Mouse (Mus musculus) urinary bladder, postnatal 4 days (tissue): ENCODE data around the gene 6430548M08Rik.

Experiments used
- DNase-seq, 2 experiments: peaks; one replicate each; pipeline ENCODE4 v3.0.0; 2021 to 2022; ENCODE audit warnings: low spot score in 2 of 2

6430548M08Rik gene

GRCm38 (mm10) chr8:120181861-120182414, 68.0 kb downstream of the 6430548M08Rik start:
- DNase-seq = no peak

GRCm38 (mm10) chr8:120184366-120184765, 70.4 kb downstream of the 6430548M08Rik start:
- peak in 1 of 2 experiments; percentile 79 for DNase-seq

GRCm38 (mm10) chr8:120184850-120185792, 71.2 kb downstream of the 6430548M08Rik start:
- peak in 1 of 2 experiments; percentile 52 for DNase-seq

- DNase-seq = no peak
These were observed 72.5 kb downstream of the 6430548M08Rik start for GRCm38 (mm10) chr8:120186454-120186853.

GRCm38 (mm10) chr8:120188510-120188909, 74.6 kb downstream of the 6430548M08Rik start:
- no peak for DNase-seq

- DNase-seq = no peak
These were observed 75.5 kb downstream of the 6430548M08Rik start for GRCm38 (mm10) chr8:120189440-120189839.

- no peak for DNase-seq
These were observed 76.3 kb downstream of the 6430548M08Rik start for GRCm38 (mm10) chr8:120190107-120190809.

GRCm38 (mm10) chr8:120190810-120191413, 77.0 kb downstream of the 6430548M08Rik start:
- peak; percentile 94 to 98 for DNase-seq

GRCm38 (mm10) chr8:120191633-120192032, 77.7 kb downstream of the 6430548M08Rik start:
- DNase-seq = no peak

- no peak for DNase-seq
These were observed 78.2 kb downstream of the 6430548M08Rik start for GRCm38 (mm10) chr8:120192118-120192517.

DNA sequence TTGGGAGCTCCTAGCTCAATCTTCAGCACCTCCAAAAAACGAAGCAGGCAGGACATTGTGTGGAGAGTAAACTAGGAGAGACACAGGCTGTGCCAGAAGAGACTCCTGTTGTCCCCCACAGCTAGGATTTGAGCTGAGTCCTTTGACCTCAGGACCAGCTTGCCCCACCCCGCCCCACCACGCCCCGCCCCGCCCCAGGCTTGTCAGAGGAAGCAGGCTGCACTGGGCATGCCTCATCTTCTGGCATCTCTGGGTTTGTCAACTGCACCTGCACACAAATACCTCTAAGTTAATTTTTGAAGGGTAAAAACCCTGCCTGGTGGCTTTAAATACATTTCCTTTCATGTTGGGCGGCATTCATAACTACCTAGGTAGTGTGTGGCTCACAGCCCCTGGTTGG, 87.4 kb downstream of the 6430548M08Rik start:
- DNase-seq = no peak

GRCm38 (mm10) chr8:120202546-120202945, 88.6 kb downstream of the 6430548M08Rik start:
- DNase-seq = no peak

DNA sequence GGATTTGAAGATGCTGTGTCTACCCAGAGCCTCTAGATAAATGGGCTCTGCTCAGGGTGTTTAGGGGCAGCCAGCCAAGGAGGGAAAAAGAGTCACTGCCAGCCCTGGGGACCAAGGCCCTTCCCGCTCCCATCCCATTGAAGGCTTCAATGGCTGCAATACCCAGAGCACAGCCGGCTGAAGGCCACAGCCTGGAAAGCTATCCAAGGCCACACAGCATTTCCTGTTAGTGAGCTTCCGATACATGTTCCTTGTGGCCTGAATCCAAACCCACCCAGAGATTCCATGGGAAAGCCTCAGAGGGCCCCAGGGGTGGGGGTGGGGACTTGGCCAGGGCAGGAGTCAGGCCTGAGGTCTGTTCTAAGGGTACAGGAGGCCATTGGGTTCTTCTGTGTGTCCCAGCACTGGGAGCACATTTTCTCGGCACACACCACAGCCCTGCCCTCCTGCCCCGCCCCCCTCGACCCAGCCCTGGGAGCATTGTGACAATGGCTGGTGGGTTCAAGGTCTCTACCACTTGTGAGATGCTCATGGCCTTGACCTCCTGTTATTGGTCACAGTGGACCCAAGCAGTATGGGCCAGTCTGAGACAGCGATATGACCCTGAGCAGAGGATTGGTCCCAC, 90.9 kb downstream of the 6430548M08Rik start:
- DNase-seq = peak in 1 of 2 experiments; percentile 73

GRCm38 (mm10) chr8:120205916-120206315, 92.0 kb downstream of the 6430548M08Rik start:
- DNase-seq = no peak

DNA sequence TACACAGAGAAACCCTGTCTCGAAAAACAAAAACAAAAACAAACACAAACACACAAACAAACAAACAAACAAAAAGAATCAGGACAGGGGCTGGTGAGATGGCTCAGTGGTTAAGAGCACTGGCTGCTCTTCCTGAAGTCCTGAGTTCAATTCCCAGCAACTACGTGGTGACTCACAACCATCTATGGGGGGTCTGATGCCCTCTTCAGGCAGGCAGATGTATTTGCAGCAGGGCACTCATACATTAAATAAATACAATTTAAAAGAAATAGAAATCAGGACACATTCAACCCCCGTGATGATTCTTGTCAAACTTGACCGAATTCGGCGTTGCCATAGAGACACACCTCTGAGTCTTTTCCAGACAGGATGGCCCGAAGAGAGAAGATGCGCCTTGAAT, 93.4 kb downstream of the 6430548M08Rik start:
- DNase-seq = no peak

- no peak for DNase-seq
These were observed 94.2 kb downstream of the 6430548M08Rik start for GRCm38 (mm10) chr8:120208113-120208512.

- no peak for DNase-seq
These were observed 97.4 kb downstream of the 6430548M08Rik start for GRCm38 (mm10) chr8:120211345-120211744.

- DNase-seq = no peak
These were observed 98.6 kb downstream of the 6430548M08Rik start for GRCm38 (mm10) chr8:120212596-120212995.

- no peak for DNase-seq
These were observed 99.3 kb downstream of the 6430548M08Rik start for GRCm38 (mm10) chr8:120213229-120213628.

DNA sequence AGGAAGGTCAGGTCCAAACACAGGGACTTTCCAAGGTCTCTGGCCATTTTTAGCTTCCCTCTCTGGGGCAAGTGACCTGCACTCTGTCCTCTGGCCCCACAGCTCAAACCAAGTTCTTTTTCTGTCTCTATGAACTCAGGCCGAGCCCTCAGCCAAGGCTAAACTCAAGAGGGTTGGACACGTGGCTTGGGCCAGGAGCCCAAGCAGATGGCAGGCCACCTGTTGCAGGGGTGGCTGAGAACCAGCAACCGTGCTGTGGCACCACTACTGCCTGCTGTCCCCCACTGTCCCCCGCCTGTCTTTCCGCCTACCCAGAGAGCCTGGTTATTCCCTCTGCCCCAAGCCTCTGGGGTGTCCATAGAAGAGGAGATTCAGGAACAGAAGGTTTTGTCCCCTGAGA, 100.0 kb downstream of the 6430548M08Rik start:
- DNase-seq = no peak
